Mouse (Mus musculus): Measurements from ENCODE around the gene Atp1b1.

GRCm38 (mm10) chr1:164453739-164454138, 4.4 kb downstream of the Atp1b1 start:
- no peak for TF ChIP-seq EP300 (IDR thresholded peaks at IDR 0.05; ENCODE audit: insufficient read depth, low read depth, low read length)
- no peak for TF ChIP-seq CTCF (IDR thresholded peaks at IDR 0.05; ENCODE audit: low read depth, low read length)
- TF ChIP-seq POLR2A (IDR thresholded peaks at IDR 0.05; ENCODE audit: insufficient read depth, low read length): no peak

Data from ES-Bruce4 (cell line).